Mouse (Mus musculus): ENCODE measurements around the gene Afmid. TPM values are rescaled to one million over a fixed set of nuclear protein-coding genes. Genes with fewer than 3 reads are reported as not detected.
A peak's percentile ranks its signal among the peaks of the same experiment; 100 is the strongest.

Gene Afmid
- polyA plus RNA-seq, 1 experiment from 2014 or later = 34.4 TPM

DNA sequence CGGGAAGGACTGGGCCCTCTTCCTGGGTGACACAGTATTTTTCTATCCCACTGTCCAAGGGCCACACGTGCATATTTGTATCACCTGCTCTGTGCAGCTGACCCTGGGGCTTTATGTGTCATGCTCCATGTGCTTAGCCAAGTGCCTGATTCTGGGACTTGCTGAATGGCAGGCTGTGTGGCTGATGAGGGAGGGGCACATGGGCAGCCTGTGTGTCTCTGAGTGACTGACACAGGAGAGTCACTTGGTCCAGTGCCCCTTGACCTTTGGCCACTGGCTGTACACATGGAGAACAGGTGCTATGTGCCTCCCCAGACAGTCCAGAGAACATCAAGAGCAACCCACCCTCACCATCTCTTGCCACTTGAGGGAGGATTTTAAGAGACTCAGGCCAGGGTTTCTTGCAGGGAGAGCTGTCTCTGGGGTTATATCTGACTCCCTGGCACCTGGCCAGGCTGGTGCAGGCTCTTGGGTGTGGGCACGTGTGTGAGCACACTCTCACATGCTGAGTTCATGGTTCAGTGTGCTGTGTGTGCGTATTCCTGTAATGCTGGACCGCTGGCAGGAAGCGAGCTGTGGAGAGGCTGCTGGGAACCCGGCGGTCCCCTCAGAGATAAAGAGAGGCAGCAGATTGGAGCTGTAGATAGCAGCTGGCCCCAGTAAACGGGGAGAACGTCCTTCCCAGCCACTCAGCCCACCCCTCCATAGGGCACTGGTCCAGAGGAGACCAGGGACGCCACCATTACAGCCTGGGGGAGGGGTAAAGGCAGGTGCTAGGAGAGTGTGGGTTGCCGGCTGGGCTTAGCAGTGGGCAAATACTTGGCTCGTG lies 52.4 kb downstream of the Afmid start:
- Histone ChIP-seq H3K4me3 (ENCODE audit: low read depth, low read length) (no peak overlapping the region), H3K27ac (ENCODE audit: low read depth) (peak overlapping the region; percentile 95), H3K9me3 (ENCODE audit: low read length) (no peaks in the 10 kb centered on the region), H3K9ac (replicated peaks) (peak overlapping the region; percentile 57), H3K4me2 (ENCODE audit: low read depth, low read length) (peak overlapping the region; percentile 42), H3K36me3 (replicated peaks; ENCODE audit: insufficient read depth, low read length) (no peaks in the 10 kb centered on the region), H3K4me1 (ENCODE audit: insufficient read depth) (peaks cover 54% of the 10 kb centered on the region), H3K27me3 (ENCODE audit: insufficient read depth, low read length) (no peaks in the 10 kb centered on the region)
- 6% methylated on average over 13 of the region's 13 CpGs for WGBS (ENCODE audit: insufficient replicate concordance)
- peak; percentile 85 for ATAC-seq
- TF ChIP-seq EP300 (IDR thresholded peaks at IDR 0.05; ENCODE audit: low read depth) = peak; percentile 56; the same call in 1 of the 2 replicates
- TF ChIP-seq CTCF (IDR thresholded peaks at IDR 0.05; ENCODE audit: low read depth) = no peak
- peak; percentile 80 for DNase-seq

- ATAC-seq = peak; percentile 1; the same call in 1 of the 2 replicates
- peaks cover 51% of the 10 kb centered on the region for H3K4me1 ChIP-seq (ENCODE audit: insufficient read depth)
These were observed 53.2 kb downstream of the Afmid start for GRCm38 (mm10) chr11:117878892-117879291.

GRCm38 (mm10) chr11:117879676-117880075 lies 54.0 kb downstream of the Afmid start:
- Histone ChIP-seq H3K4me1 (ENCODE audit: insufficient read depth) (peaks cover 51% of the 10 kb centered on the region), H3K27ac (ENCODE audit: low read depth) (peak overlapping the region; percentile 95), H3K4me3 (ENCODE audit: low read depth, low read length) (no peak overlapping the region), H3K27me3 (ENCODE audit: insufficient read depth, low read length) (no peaks in the 10 kb centered on the region), H3K36me3 (replicated peaks; ENCODE audit: insufficient read depth, low read length) (no peaks in the 10 kb centered on the region), H3K4me2 (ENCODE audit: low read depth, low read length) (no peak overlapping the region), H3K9me3 (ENCODE audit: low read length) (no peaks in the 10 kb centered on the region), H3K9ac (replicated peaks) (no peak overlapping the region)
- DNase-seq (no peak), ATAC-seq (no peak)
- TF ChIP-seq CTCF (IDR thresholded peaks at IDR 0.05; ENCODE audit: low read depth) = no peak
- no peak for TF ChIP-seq EP300 (IDR thresholded peaks at IDR 0.05; ENCODE audit: low read depth)
- WGBS (ENCODE audit: insufficient replicate concordance) = 73% methylated on average over 6 of the region's 6 CpGs

More at GRCm38 (mm10) chr11:117878892-117879291, 53.2 kb downstream of the Afmid start:
- Histone ChIP-seq H3K9me3 (ENCODE audit: low read length) (no peaks in the 10 kb centered on the region), H3K4me2 (ENCODE audit: low read depth, low read length) (peak overlapping the region; percentile 42), H3K36me3 (replicated peaks; ENCODE audit: insufficient read depth, low read length) (no peaks in the 10 kb centered on the region), H3K27ac (ENCODE audit: low read depth) (peak overlapping the region; percentile 95), H3K27me3 (ENCODE audit: insufficient read depth, low read length) (no peaks in the 10 kb centered on the region), H3K9ac (replicated peaks) (peak overlapping the region; percentile 57), H3K4me3 (ENCODE audit: low read depth, low read length) (no peak overlapping the region)
- no peak for TF ChIP-seq EP300 (IDR thresholded peaks at IDR 0.05; ENCODE audit: low read depth)
- no peak for TF ChIP-seq CTCF (IDR thresholded peaks at IDR 0.05; ENCODE audit: low read depth)
- 17% methylated on average over 8 of the region's 8 CpGs for WGBS (ENCODE audit: insufficient replicate concordance)
- no peak for DNase-seq

DNA sequence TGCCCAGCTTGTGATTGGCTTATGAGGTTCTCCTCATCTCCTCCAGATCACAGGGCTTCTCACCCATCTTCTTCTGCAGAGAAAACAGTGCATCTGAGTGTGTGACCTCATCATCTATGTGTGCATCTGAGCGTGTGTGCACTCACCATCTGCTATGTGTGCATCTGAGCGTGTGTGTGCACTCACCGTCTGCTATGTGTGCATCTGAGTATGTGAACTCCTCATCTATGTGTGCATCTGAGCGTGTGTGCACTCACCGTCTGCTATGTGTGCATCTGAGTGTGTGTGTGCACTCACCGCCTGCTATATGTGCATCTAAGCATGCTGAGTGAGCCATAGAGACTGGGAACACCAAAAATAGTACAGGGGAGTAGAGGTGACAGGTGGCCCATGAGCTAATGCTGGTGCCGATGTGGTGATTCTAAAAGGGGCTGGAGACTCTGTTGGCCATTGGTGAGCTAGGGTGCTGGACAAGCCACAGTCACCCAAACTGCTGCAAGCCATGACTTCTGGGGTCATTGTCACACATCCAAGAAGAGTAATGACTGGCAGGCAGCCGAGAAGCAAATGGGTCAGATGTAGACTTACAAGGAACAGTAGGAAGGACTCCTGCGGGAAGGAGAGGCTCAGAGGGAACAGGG lies 54.7 kb downstream of the Afmid start:
- ATAC-seq = no peak
- TF ChIP-seq EP300 (IDR thresholded peaks at IDR 0.05; ENCODE audit: low read depth) = no peak
- no peak for TF ChIP-seq CTCF (IDR thresholded peaks at IDR 0.05; ENCODE audit: low read depth)
- H3K27me3 ChIP-seq (ENCODE audit: insufficient read depth, low read length) = no peaks in the 10 kb centered on the region
- no peak overlapping the region for H3K9ac ChIP-seq (replicated peaks)
- no peak overlapping the region for H3K4me2 ChIP-seq (ENCODE audit: low read depth, low read length)
- H3K4me1 ChIP-seq (ENCODE audit: insufficient read depth) = peaks cover 46% of the 10 kb centered on the region
- 76% methylated on average over 9 of the region's 9 CpGs for WGBS (ENCODE audit: insufficient replicate concordance)
- no peaks in the 10 kb centered on the region for H3K36me3 ChIP-seq (replicated peaks; ENCODE audit: insufficient read depth, low read length)
- DNase-seq = no peak
- H3K4me3 ChIP-seq (ENCODE audit: low read depth, low read length) = no peak overlapping the region
- H3K9me3 ChIP-seq (ENCODE audit: low read length) = no peaks in the 10 kb centered on the region
- peak overlapping the region; percentile 77 for H3K27ac ChIP-seq (ENCODE audit: low read depth)

- Histone ChIP-seq H3K36me3 (replicated peaks; ENCODE audit: insufficient read depth, low read length) (no peaks in the 10 kb centered on the region), H3K27me3 (ENCODE audit: insufficient read depth, low read length) (no peaks in the 10 kb centered on the region), H3K9ac (replicated peaks) (no peak overlapping the region), H3K9me3 (ENCODE audit: low read length) (no peaks in the 10 kb centered on the region), H3K4me2 (ENCODE audit: low read depth, low read length) (no peak overlapping the region), H3K4me3 (ENCODE audit: low read depth, low read length) (no peak overlapping the region), H3K4me1 (ENCODE audit: insufficient read depth) (peaks cover 43% of the 10 kb centered on the region), H3K27ac (ENCODE audit: low read depth) (peak overlapping the region; percentile 77)
- DNase-seq (no peak), ATAC-seq (no peak)
- TF ChIP-seq EP300 (IDR thresholded peaks at IDR 0.05; ENCODE audit: low read depth) (no peak), CTCF (IDR thresholded peaks at IDR 0.05; ENCODE audit: low read depth) (no peak)
- 65% methylated on average over 6 of the region's 6 CpGs for WGBS (ENCODE audit: insufficient replicate concordance)
These were observed 55.2 kb downstream of the Afmid start for GRCm38 (mm10) chr11:117880977-117881358.

DNA sequence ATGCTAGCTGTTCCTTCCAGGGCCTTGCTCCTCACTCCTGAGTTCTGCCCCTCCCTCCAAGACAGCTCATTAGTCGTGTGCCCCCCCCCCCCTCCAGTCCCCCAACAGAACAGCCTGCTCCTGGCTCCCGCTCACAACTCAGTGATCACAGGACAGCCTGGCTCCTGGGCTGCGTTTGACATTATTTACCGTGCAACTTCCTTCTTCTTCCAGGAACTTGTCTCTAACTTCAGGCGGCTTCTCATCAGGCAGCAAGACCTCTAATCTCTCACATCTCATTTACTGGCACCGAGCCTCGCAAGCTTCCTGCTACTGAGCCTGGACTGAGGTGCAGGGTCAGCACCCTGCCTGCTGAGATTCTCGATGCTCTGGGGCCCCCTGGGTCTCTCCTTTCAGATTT lies 56.1 kb downstream of the Afmid start:
- DNase-seq = peak; percentile 50
- H3K4me2 ChIP-seq (ENCODE audit: low read depth, low read length) = no peak overlapping the region
- H3K4me3 ChIP-seq (ENCODE audit: low read depth, low read length) = no peak overlapping the region
- TF ChIP-seq EP300 (IDR thresholded peaks at IDR 0.05; ENCODE audit: low read depth) (peak; percentile 71), CTCF (IDR thresholded peaks at IDR 0.05; ENCODE audit: low read depth) (no peak)
- 15% methylated on average over 7 of the region's 8 CpGs for WGBS (ENCODE audit: insufficient replicate concordance)
- no peaks in the 10 kb centered on the region for H3K27me3 ChIP-seq (ENCODE audit: insufficient read depth, low read length)
- ATAC-seq = no peak
- H3K9me3 ChIP-seq (ENCODE audit: low read length) = no peaks in the 10 kb centered on the region
- H3K9ac ChIP-seq (replicated peaks) = no peak overlapping the region
- H3K4me1 ChIP-seq (ENCODE audit: insufficient read depth) = peaks cover 49% of the 10 kb centered on the region
- H3K36me3 ChIP-seq (replicated peaks; ENCODE audit: insufficient read depth, low read length) = no peaks in the 10 kb centered on the region
- peak overlapping the region; percentile 77 for H3K27ac ChIP-seq (ENCODE audit: low read depth)

All from liver, postnatal 0 days (tissue).